Mouse (Mus musculus) olfactory bulb, adult 2 months (tissue): ENCODE results near the gene Rgma.

Experiments used
- CTCF ChIP-seq: fragments of 200-500 bp; IDR thresholded peaks from 2 replicates; pipeline ENCODE4 v1.5.1; 2012; ENCODE audit warnings: low read depth, mild to moderate bottlenecking, low read length, moderate library complexity; ENCODE audit not compliant: insufficient read depth
- POLR2A ChIP-seq: fragments of 200-500 bp; IDR thresholded peaks from 2 replicates; pipeline ENCODE4 v1.6.1; 2012; ENCODE audit warnings: mild to moderate bottlenecking, low read depth, low read length, moderate library complexity; ENCODE audit not compliant: insufficient read depth

DNA sequence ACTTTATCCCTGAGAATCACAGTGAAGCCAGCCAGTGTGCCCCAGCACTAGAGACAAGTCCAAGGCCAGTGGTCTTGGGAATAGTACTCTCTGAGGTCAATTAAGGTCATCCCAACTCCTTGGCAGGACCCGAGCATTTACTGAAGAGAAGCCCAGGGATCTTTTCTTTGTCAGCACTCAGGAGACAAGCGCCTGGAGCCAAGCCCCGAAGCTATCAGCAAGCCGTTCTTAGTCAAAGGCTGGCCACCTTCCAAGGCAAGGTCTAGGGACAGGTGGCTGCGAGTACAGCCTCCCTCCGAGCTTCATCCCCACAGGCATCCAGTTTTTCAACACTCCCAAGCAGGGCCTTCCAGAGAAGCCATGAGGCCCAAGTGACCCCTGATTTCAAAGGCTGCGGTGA is 40.4 kb upstream of the Rgma start:
- TF ChIP-seq CTCF (no peak), POLR2A (no peak)
